Mouse (Mus musculus) liver, adult 2 months (tissue): ENCODE data around the gene Irf6.

Source experiments
- CTCF ChIP-seq: fragments of 200-500 bp; IDR thresholded peaks from 2 replicates; pipeline ENCODE4 v1.5.1; 2011; ENCODE audit warnings: low read depth, low read length, control low read depth
- POLR2A ChIP-seq: fragments of 200-500 bp; IDR thresholded peaks from 2 replicates; pipeline ENCODE4 v1.6.1; 2011; ENCODE audit warnings: low read length, control low read depth; ENCODE audit not compliant: insufficient read depth; ENCODE audit errors: extremely low read depth

DNA sequence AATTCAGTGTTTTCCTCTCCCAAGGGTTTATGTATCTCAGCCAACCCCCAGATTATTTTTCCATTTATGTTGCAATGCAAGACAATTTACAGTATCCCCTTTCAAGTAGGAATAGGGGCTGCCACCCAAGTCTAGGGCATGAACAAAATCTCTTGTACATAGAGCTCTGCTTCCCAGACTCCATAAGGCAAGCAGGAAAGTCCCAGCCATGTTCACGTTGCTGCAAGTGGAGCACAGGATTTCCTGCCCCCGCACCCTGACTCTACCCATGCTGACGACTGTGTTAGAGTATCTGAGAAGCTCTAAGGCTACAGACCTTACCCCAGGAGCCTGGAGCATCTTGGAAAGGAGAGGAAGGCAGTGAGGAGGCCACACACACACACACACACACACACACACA, 36.9 kb downstream of the Irf6 start:
- TF ChIP-seq CTCF (no peak), POLR2A (no peak)
